Mouse (Mus musculus) heart, embryonic 13.5 days (tissue): ENCODE measurements at regions not wholly inside any gene's neighbourhood (a gene's known extent, or its start where the extent isn't known, plus 50 kb on each side); places are given as distances from the start of the nearest gene placed in this dataset.

Experiments
- ATAC-seq: fragments of 200-750 bp; cut with Nextera tagmentation; 2 replicates; pipeline ENCODE4 v1.8.0; 2017; ENCODE audit warnings: moderate TSS enrichment; ENCODE audit not compliant: insufficient number of reproducible peaks, low FRiP score, low TSS enrichment; ENCODE audit errors: extremely low read depth
- H3K27ac ChIP-seq: fragments of 300-500 bp; sonication (generic); replicated peaks from 2 replicates; pipeline ENCODE4 v1.5.1; 2015; ENCODE audit warnings: moderate library complexity, mild to moderate bottlenecking, inconsistent platforms
- H3K27me3 ChIP-seq: fragments of 300-500 bp; sonication (generic); replicated peaks from 2 replicates; pipeline ENCODE4 v1.6.1; 2015; ENCODE audit warnings: mild to moderate bottlenecking, inconsistent platforms
- H3K36me3 ChIP-seq: fragments of 300-500 bp; sonication (generic); 2 replicates; pipeline ENCODE4 v1.6.1; 2015; ENCODE audit warnings: mild to moderate bottlenecking, inconsistent platforms
- H3K4me1 ChIP-seq: fragments of 300-500 bp; sonication (generic); 2 replicates; pipeline ENCODE4 v1.6.1; 2015; ENCODE audit warnings: inconsistent platforms
- H3K4me2 ChIP-seq: fragments of 300-500 bp; sonication (generic); 2 replicates; pipeline ENCODE4 v1.6.1; 2015; ENCODE audit warnings: inconsistent platforms, mild to moderate bottlenecking, moderate library complexity
- H3K4me3 ChIP-seq: fragments of 300-500 bp; sonication (generic); 2 replicates; pipeline ENCODE4 v1.5.1; 2015; ENCODE audit warnings: moderate library complexity, mild to moderate bottlenecking, inconsistent platforms
- H3K9ac ChIP-seq: fragments of 300-500 bp; sonication (generic); 2 replicates; pipeline ENCODE4 v1.6.1; 2015; ENCODE audit warnings: inconsistent platforms, mild to moderate bottlenecking, moderate library complexity
- H3K9me3 ChIP-seq: fragments of 300-500 bp; sonication (generic); 2 replicates; pipeline ENCODE4 v1.6.1; 2016; ENCODE audit warnings: inconsistent platforms
- WGBS: fragments of 180-500 bp; shearing (Covaris S2); methylation state at CpG from one replicate; pipeline ENCODE4 v1.1.7; 2015; ENCODE audit warnings: mixed read lengths; 5-methylcytosine and 5-hydroxymethylcytosine counted together

- Histone ChIP-seq H3K4me3 (no peak overlapping the region), H3K9ac (no peak overlapping the region), H3K27me3 (no peaks in the 10 kb centered on the region), H3K4me1 (peaks cover 15% of the 10 kb centered on the region), H3K36me3 (no peaks in the 10 kb centered on the region), H3K9me3 (no peaks in the 10 kb centered on the region), H3K27ac (no peak overlapping the region), H3K4me2 (no peak overlapping the region)
- 66% methylated on average over 1 of the region's 1 CpGs for WGBS
- no peak for ATAC-seq
Observed at GRCm38 (mm10) chr3:34168087-34168486, 87.0 kb upstream of the Dnajc19 start.

GRCm38 (mm10) chr3:34150036-34150435 lies 68.9 kb upstream of the Dnajc19 start:
- H3K9me3 ChIP-seq = no peaks in the 10 kb centered on the region
- H3K27me3 ChIP-seq = no peaks in the 10 kb centered on the region
- no peak for ATAC-seq
- H3K9ac ChIP-seq = no peak overlapping the region
- no peaks in the 10 kb centered on the region for H3K4me1 ChIP-seq
- WGBS = 43% methylated on average over 2 of the region's 2 CpGs
- H3K4me2 ChIP-seq = no peak overlapping the region
- no peaks in the 10 kb centered on the region for H3K36me3 ChIP-seq
- H3K4me3 ChIP-seq = no peak overlapping the region
- H3K27ac ChIP-seq = no peak overlapping the region

GRCm38 (mm10) chr3:34143652-34144051 lies 62.5 kb upstream of the Dnajc19 start:
- 66% methylated on average over 2 of the region's 2 CpGs for WGBS
- no peak for ATAC-seq

GRCm38 (mm10) chr3:34139227-34139626 lies 58.1 kb upstream of the Dnajc19 start:
- Histone ChIP-seq H3K4me2 (no peak overlapping the region), H3K9me3 (no peaks in the 10 kb centered on the region), H3K9ac (no peak overlapping the region), H3K27me3 (no peaks in the 10 kb centered on the region), H3K4me3 (no peak overlapping the region), H3K27ac (no peak overlapping the region), H3K4me1 (no peaks in the 10 kb centered on the region), H3K36me3 (no peaks in the 10 kb centered on the region)
- WGBS = 76% methylated on average over 9 of the region's 9 CpGs
- no peak for ATAC-seq

More at GRCm38 (mm10) chr3:34143652-34144051, 62.5 kb upstream of the Dnajc19 start:
- H3K27me3 ChIP-seq = no peaks in the 10 kb centered on the region
- no peak overlapping the region for H3K27ac ChIP-seq
- no peaks in the 10 kb centered on the region for H3K9me3 ChIP-seq
- no peak overlapping the region for H3K4me2 ChIP-seq
- H3K4me3 ChIP-seq = no peak overlapping the region
- no peak overlapping the region for H3K9ac ChIP-seq
- no peaks in the 10 kb centered on the region for H3K36me3 ChIP-seq
- H3K4me1 ChIP-seq = no peaks in the 10 kb centered on the region

- no peak overlapping the region for H3K4me2 ChIP-seq
- no peaks in the 10 kb centered on the region for H3K4me1 ChIP-seq
- H3K9ac ChIP-seq = no peak overlapping the region
- no peaks in the 10 kb centered on the region for H3K9me3 ChIP-seq
- H3K36me3 ChIP-seq = no peaks in the 10 kb centered on the region
- WGBS = 70% methylated on average over 7 of the region's 7 CpGs
- ATAC-seq = no peak
- H3K27ac ChIP-seq = no peak overlapping the region
- H3K4me3 ChIP-seq = no peak overlapping the region
- H3K27me3 ChIP-seq = no peaks in the 10 kb centered on the region
Observed at GRCm38 (mm10) chr3:34137984-34138383, 56.9 kb upstream of the Dnajc19 start.

GRCm38 (mm10) chr3:34136385-34136784 lies 55.3 kb upstream of the Dnajc19 start:
- Histone ChIP-seq H3K4me3 (no peak overlapping the region), H3K27ac (no peak overlapping the region), H3K4me2 (no peak overlapping the region), H3K9ac (no peak overlapping the region), H3K4me1 (no peaks in the 10 kb centered on the region), H3K27me3 (no peaks in the 10 kb centered on the region), H3K9me3 (no peaks in the 10 kb centered on the region), H3K36me3 (no peaks in the 10 kb centered on the region)
- ATAC-seq = no peak
- WGBS = 70% methylated on average over 2 of the region's 2 CpGs
